Mouse (Mus musculus): Measurements from ENCODE around the gene Emilin1. TPM values are rescaled to one million over a fixed set of nuclear protein-coding genes. Genes with fewer than 3 reads are reported as not detected.

The Emilin1 gene
- total and polyA plus RNA-seq, 3 experiments, result 0.11 to 0.63 (median 0.34) TPM

- Histone ChIP-seq H3K4me2 (ENCODE audit: insufficient read depth, low read depth, poor library complexity, severe bottlenecking) (no peak overlapping the region), H3K36me3 (replicated peaks in 1 of 2; ENCODE audit: control insufficient read depth in 1 of 2, insufficient read depth in 1 of 2, low read length in 1 of 2) (no peaks in the 10 kb centered on the region), H3K9ac (ENCODE audit: insufficient read depth, low read depth) (no peak overlapping the region), H3K9me3 (replicated peaks; ENCODE audit: low read length) (no peaks in the 10 kb centered on the region), H3K27me3 (replicated peaks) (peaks cover 54% of the 10 kb centered on the region), H3K27ac (ENCODE audit: insufficient read depth, low read depth) (no peak overlapping the region), H3K4me1 (ENCODE audit: control insufficient read depth in 1 of 2, insufficient read depth in 2 of 2) (peaks cover 12 to 42% of the 10 kb centered on the region in 2 experiments), H3K4me3 (replicated peaks in 1 of 3; ENCODE audit: low read depth in 2 of 3, low read length in 2 of 3, poor library complexity in 1 of 3) (no peak overlapping the region), H3K79me2 (replicated peaks; ENCODE audit: control insufficient read depth, extremely low read depth, insufficient read depth, poor library complexity, severe bottlenecking) (no peaks in the 10 kb centered on the region)
- no peak for DNase-seq (ENCODE audit: extremely low read depth)
- dilution Hi-C loops (cut with MboI; ENCODE audit: extremely low pct_ligation_motif_present, extremely low pct_unique_long_range_greater_than_20kb, low sequenced_read_pairs) (no loop called here), in situ Hi-C loops (cut with MboI; ENCODE audit: low pct_ligation_motif_present, low pct_unique_long_range_greater_than_20kb, low sequenced_read_pairs) (no loop called here)
- TF ChIP-seq USF1 (IDR thresholded peaks at IDR 0.05; ENCODE audit: low read depth, low read length) (no peak), ZC3H11A (IDR thresholded peaks at IDR 0.05; ENCODE audit: low read depth, low read length) (no peak), MYC (IDR thresholded peaks at IDR 0.05; ENCODE audit: low read depth, low read length) (no peak), ZMIZ1 (IDR thresholded peaks at IDR 0.05; ENCODE audit: low read depth, low read length) (no peak), UBTF (IDR thresholded peaks at IDR 0.05; ENCODE audit: low read depth, low read length) (no peak), E2F4 (IDR thresholded peaks at IDR 0.05; ENCODE audit: insufficient replicate concordance, low read depth, low read length) (no peak), EP300 (IDR thresholded peaks at IDR 0.05; ENCODE audit: low read length) (no peak), POLR2AphosphoS2 (IDR thresholded peaks at IDR 0.05; ENCODE audit: low read depth, low read length) (no peak), RCOR1 (conservative IDR thresholded peaks at IDR 0.05; ENCODE audit: low read depth, low read length) (no peak), GABPA (IDR thresholded peaks at IDR 0.05; ENCODE audit: insufficient replicate concordance, low read depth, low read length) (no peak), POLR2A (IDR thresholded peaks at IDR 0.05; ENCODE audit: low read depth, low read length) (no peak)
Measured at GRCm38 (mm10) chr5:30917891-30918670, 4.9 kb downstream of the Emilin1 start.

GRCm38 (mm10) chr5:30918691-30919090 is 5.5 kb downstream of the Emilin1 start:
- peaks cover 12 to 49% of the 10 kb centered on the region in 2 experiments for H3K4me1 ChIP-seq (ENCODE audit: control insufficient read depth in 1 of 2, insufficient read depth in 2 of 2)
- in situ Hi-C loops (cut with MboI; ENCODE audit: low pct_ligation_motif_present, low pct_unique_long_range_greater_than_20kb, low sequenced_read_pairs), result no loop called here

More at GRCm38 (mm10) chr5:30918691-30919090, 5.5 kb downstream of the Emilin1 start:
- H3K9ac ChIP-seq (ENCODE audit: insufficient read depth, low read depth), result no peak overlapping the region
- H3K4me3 ChIP-seq (replicated peaks in 1 of 3; ENCODE audit: low read depth in 2 of 3, low read length in 2 of 3, poor library complexity in 1 of 3), result no peak overlapping the region
- DNase-seq (ENCODE audit: extremely low read depth), result no peak
- dilution Hi-C loops (cut with MboI; ENCODE audit: extremely low pct_ligation_motif_present, extremely low pct_unique_long_range_greater_than_20kb, low sequenced_read_pairs), result no loop called here
- H3K36me3 ChIP-seq (replicated peaks in 1 of 2; ENCODE audit: control insufficient read depth in 1 of 2, insufficient read depth in 1 of 2, low read length in 1 of 2), result no peaks in the 10 kb centered on the region
- H3K27ac ChIP-seq (ENCODE audit: insufficient read depth, low read depth), result no peak overlapping the region
- no peaks in the 10 kb centered on the region for H3K79me2 ChIP-seq (replicated peaks; ENCODE audit: control insufficient read depth, extremely low read depth, insufficient read depth, poor library complexity, severe bottlenecking)
- no peak overlapping the region for H3K4me2 ChIP-seq (ENCODE audit: insufficient read depth, low read depth, poor library complexity, severe bottlenecking)
- H3K27me3 ChIP-seq (replicated peaks), result peaks cover 58% of the 10 kb centered on the region
- no peak for TF ChIP-seq MAZ (IDR thresholded peaks at IDR 0.05; ENCODE audit: low read depth, low read length)
- no peak for TF ChIP-seq TCF12 (IDR thresholded peaks at IDR 0.05; ENCODE audit: low read depth, low read length)
- no peak for TF ChIP-seq E2F4 (IDR thresholded peaks at IDR 0.05; ENCODE audit: insufficient replicate concordance, low read depth, low read length)
- no peak for TF ChIP-seq ETS1 (conservative IDR thresholded peaks at IDR 0.05; ENCODE audit: low read depth, low read length)
- TF ChIP-seq MEF2A (IDR thresholded peaks at IDR 0.05; ENCODE audit: borderline replicate concordance, low read depth, low read length), result no peak
- TF ChIP-seq UBTF (IDR thresholded peaks at IDR 0.05; ENCODE audit: low read depth, low read length), result no peak
- TF ChIP-seq POLR2A (IDR thresholded peaks at IDR 0.05; ENCODE audit: low read depth, low read length), result no peak
- TF ChIP-seq ZNF384 (IDR thresholded peaks at IDR 0.05; ENCODE audit: low read depth, low read length), result no peak
- no peaks in the 10 kb centered on the region for H3K9me3 ChIP-seq (replicated peaks; ENCODE audit: low read length)

Data from CH12.LX (cell line).